Mouse (Mus musculus) kidney, postnatal 14 days (tissue): Measurements from ENCODE around the gene Mtmr1.

Experiments
- DNase-seq: peaks from one replicate; pipeline ENCODE4 v3.0.0; 2022; ENCODE audit warnings: mixed read lengths

The Mtmr1 gene

GRCm38 (mm10) chrX:71456078-71456737 lies 91.6 kb downstream of the Mtmr1 start:
- DNase-seq = no peak

GRCm38 (mm10) chrX:71464138-71464826 lies 99.7 kb downstream of the Mtmr1 start:
- DNase-seq = no peak

DNA sequence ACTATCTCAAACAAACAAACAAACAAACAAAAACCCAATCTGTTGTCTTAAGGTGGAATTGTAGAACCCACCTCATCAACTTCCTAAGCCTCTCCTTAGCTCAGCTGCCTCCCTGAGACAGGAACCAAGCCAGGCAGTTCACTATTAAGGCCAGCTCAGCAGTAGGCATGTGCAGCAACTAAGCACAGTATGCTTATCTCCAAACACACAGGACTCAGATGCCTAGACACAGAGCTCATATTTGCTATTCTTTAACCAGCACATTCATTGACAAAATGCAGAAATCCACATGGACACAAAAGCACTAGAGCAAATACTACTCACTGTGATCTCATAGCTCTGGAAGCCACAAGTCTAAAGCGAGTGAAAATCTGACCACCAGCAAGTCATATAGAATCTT lies 100.9 kb downstream of the Mtmr1 start:
- no peak for DNase-seq

GRCm38 (mm10) chrX:71467491-71467890 lies 102.9 kb downstream of the Mtmr1 start:
- DNase-seq = peak; percentile 5
